Mouse (Mus musculus): ENCODE measurements around the gene Mgll.

DNA sequence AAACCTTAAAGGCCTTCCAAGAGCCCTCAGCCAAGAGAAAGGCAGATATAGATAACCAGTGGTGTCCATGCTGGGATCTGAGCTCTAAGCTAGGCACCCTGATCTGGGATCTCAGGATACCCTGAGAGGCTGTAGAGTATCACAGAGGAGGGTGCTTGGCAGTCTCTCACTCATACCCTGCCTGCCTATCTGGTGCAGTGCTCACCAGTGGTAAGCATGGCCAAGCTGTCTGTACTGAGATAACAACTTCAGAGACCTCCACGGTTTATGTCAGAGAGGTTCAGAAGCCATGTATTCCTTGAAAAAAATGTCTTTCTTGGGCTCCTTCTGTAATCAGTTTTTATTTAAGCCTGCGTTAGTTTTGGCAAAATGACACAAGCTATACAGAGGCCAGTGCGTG lies 16.8 kb downstream of the Mgll start:
- TF ChIP-seq CTCF (conservative IDR thresholded peaks at IDR 0.05; ENCODE audit: insufficient read depth, insufficient read length, low read depth, low read length) (no peak), POLR2A (IDR thresholded peaks at IDR 0.05; ENCODE audit: low read depth, low read length) (no peak)

Data from kidney, adult 2 months (tissue).